Mouse (Mus musculus) spleen, adult 2 months (tissue): ENCODE results near the gene Irf8. TPM values are rescaled to one million over a fixed set of nuclear protein-coding genes. Genes with fewer than 3 reads are reported as not detected.

Source experiments
- DNase-seq, 2 experiments: peaks; one replicate each; pipeline versions ENCODE4 v3.0.0 to v3.0.0-alpha.2; 2012 to 2021; ENCODE audit warnings: low spot score in 2 of 2, low read depth in 1 of 2
- H3K27ac ChIP-seq: fragments of 200-500 bp; 2 replicates; pipeline ENCODE4 v1.5.1; 2012; ENCODE audit warnings: low read length, inconsistent platforms; ENCODE audit not compliant: insufficient read depth
- H3K27me3 ChIP-seq: fragments of 200-500 bp; 2 replicates; pipeline ENCODE4 v1.6.1; 2012; ENCODE audit warnings: mild to moderate bottlenecking, moderate library complexity, low read length, inconsistent platforms; ENCODE audit not compliant: control insufficient read depth, insufficient read depth
- H3K36me3 ChIP-seq: fragments of 200-500 bp; 2 replicates; pipeline ENCODE4 v1.6.1; 2012; ENCODE audit warnings: mild to moderate bottlenecking, low read length, inconsistent platforms; ENCODE audit not compliant: control insufficient read depth, insufficient read depth
- H3K4me1 ChIP-seq: fragments of 200-500 bp; 2 replicates; pipeline ENCODE4 v1.6.1; 2011; ENCODE audit warnings: inconsistent platforms; ENCODE audit not compliant: control insufficient read depth, insufficient read depth, insufficient read length
- H3K4me3 ChIP-seq: fragments of 200-500 bp; 2 replicates; pipeline ENCODE4 v1.5.1; 2011; ENCODE audit warnings: mild to moderate bottlenecking, inconsistent platforms; ENCODE audit not compliant: insufficient read depth, insufficient read length; ENCODE audit errors: extremely low read depth
- CTCF ChIP-seq: fragments of 200-500 bp; IDR thresholded peaks from 2 replicates; pipeline ENCODE4 v1.5.1; 2011; ENCODE audit warnings: mild to moderate bottlenecking, inconsistent platforms; ENCODE audit not compliant: insufficient read depth, insufficient read length, insufficient replicate concordance; ENCODE audit errors: extremely low read depth
- POLR2A ChIP-seq: fragments of 200-500 bp; IDR thresholded peaks from 2 replicates; pipeline ENCODE4 v1.6.1; 2011; ENCODE audit warnings: low read depth, low read length, inconsistent platforms
- WGBS: fragments of 180-500 bp; shearing (Covaris S2); methylation state at CpG from one replicate; pipeline ENCODE4 v1.1.7; 2018; 5-methylcytosine and 5-hydroxymethylcytosine counted together
- polyA plus RNA-seq: library from polyadenylated mRNA; depleted of rRNA; stranded (reverse); fragments of >200 nt; gene quantifications from 2 replicates; pipeline ENCODE4 v1.2.3, GENCODE M21; 2012

Irf8 gene
- polyA plus RNA-seq, 1 experiment, result 255 TPM

DNA sequence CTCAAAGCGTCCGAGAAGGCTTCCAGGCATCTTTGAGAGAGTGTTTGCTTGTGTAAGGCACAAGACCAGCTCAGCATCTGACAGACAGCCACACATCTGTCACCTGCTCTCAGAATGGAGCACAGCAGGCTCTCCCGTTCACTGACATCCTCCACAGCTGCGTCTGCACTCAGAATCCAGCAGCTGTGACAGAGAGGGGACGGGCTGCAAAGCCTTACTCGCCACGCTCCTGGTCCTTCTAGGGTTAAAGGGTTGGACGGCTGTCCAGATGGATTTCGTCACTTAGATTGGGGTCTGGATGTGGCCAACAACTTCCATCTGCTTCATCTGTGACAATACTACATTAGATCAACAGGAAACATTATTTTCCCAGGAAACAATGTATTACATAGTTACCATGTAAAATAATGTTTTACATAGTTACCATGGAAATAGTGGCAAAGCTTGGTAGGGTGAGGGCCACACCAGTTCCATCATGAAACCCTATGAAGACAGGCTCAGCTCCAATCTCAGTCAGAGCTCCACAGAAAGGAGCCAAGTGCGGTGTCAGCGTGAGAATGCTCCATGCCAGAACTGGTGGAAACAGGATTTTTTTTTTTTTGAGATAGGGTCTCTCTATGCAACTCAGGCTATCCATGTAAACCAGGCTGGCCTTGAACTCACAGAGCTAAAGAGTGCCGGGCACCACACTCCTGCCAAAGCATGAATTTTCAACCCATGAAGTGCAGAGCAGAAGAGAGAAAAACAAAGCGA is 39.6 kb upstream of the Irf8 start:
- WGBS, result 30% methylated on average over 13 of the region's 13 CpGs
- Histone ChIP-seq H3K27me3 (no peaks in the 10 kb centered on the region), H3K4me1 (peaks cover 33% of the 10 kb centered on the region; the same call in 1 of the 2 replicates), H3K36me3 (no peaks in the 10 kb centered on the region), H3K27ac (no peak overlapping the region), H3K4me3 (no peak overlapping the region)
- no peak for TF ChIP-seq POLR2A
- no peak for DNase-seq

DNA sequence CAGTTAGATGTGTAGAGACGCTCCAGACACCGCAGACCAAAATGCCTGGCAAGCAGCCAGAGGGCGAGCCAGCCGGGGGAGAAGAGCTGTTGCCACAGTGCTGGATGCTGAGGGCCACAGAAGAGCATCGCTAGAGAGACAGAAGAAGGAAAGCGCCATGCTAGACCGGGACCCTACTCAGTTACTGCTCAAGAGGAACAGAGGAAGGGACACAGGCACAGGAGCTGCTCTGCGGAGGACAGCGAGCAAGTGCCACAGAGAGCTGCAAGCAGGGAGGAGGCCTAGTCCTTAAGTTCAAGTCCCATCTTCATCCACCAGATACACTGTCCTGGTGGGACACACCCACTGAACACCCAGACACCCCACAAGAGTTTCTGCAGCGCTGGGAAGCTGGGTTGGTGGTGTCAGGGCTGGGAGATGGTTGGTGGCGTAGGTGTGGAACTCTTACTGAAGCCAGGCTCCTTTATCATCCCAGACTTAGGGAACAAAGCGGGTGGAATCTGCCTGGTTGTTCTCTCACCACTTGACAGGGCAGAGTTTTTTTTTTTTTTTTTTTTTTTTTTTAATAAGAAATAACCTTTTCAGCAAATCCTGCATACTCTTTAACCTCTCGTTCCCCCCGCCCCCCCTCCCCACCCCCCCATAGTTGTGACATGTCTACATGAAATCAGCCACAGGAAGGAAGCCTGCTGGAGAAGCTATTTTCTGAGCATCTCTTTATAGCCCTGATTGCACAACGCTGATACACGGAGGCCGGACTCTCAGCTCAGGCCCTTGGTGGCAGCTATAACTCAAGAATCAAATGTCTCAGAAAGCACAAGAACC is 38.8 kb upstream of the Irf8 start:
- peak overlapping the region; percentile 1; the same call in 1 of the 2 replicates for H3K27ac ChIP-seq
- no peak overlapping the region for H3K4me3 ChIP-seq
- H3K4me1 ChIP-seq, result peaks cover 40% of the 10 kb centered on the region; the same call in 1 of the 2 replicates
- no peak for TF ChIP-seq POLR2A
- TF ChIP-seq CTCF, result no peak
- H3K36me3 ChIP-seq, result no peaks in the 10 kb centered on the region
- H3K27me3 ChIP-seq, result no peaks in the 10 kb centered on the region
- 27% methylated on average over 17 of the region's 17 CpGs for WGBS
- peak in 1 of 2 experiments; percentile 45 for DNase-seq

DNA sequence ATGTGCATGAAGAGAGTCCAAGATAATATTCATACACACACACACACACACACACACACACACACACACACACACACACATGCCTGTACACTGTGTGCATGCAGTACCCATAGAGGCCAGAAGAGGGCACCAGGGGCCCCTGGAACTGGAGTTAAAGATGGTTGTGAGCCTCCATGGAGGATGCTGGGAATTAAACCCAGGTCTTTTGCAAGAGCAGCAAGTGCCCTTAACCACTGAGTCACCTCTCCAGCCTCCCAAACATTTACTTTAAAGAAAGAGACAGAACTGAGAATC is 38.2 kb upstream of the Irf8 start:
- H3K4me3 ChIP-seq, result no peak overlapping the region

GRCm38 (mm10) chr8:120698426-120698825 is 37.7 kb upstream of the Irf8 start:
- peaks cover 45% of the 10 kb centered on the region; the same call in 1 of the 2 replicates for H3K4me1 ChIP-seq
- DNase-seq, result no peak

More for the DNA sequence above, 38.2 kb upstream of the Irf8 start:
- Histone ChIP-seq H3K27me3 (no peaks in the 10 kb centered on the region), H3K27ac (no peak overlapping the region), H3K36me3 (no peaks in the 10 kb centered on the region), H3K4me1 (peaks cover 44% of the 10 kb centered on the region; the same call in 1 of the 2 replicates)
- TF ChIP-seq POLR2A (no peak), CTCF (peak; percentile 20; the same call in 1 of the 2 replicates)
- peak in 1 of 2 experiments; percentile 34 for DNase-seq

DNA sequence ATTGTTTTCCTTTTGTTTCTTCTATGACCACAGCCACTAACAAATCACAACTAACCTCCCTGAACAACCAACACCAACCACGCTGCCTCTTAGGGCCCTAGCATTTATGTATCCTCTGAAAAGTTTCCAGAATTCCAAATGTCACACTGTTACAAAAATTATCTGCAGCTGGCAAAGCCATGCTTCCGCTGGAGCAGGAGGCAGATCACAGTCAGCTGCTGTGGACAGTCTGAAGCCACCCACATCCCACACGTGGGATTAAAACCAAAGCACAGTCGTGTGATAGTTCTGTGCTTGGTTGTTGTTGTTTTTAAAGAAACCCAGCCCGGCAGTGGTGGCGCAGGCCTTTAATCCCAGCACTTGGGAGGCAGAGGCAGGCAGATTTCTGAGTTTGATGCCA is 37.1 kb upstream of the Irf8 start:
- H3K36me3 ChIP-seq, result no peaks in the 10 kb centered on the region
- no peak for DNase-seq
- TF ChIP-seq POLR2A, result no peak
- TF ChIP-seq CTCF, result no peak
- H3K27ac ChIP-seq, result no peak overlapping the region
- H3K4me3 ChIP-seq, result no peak overlapping the region
- H3K27me3 ChIP-seq, result no peaks in the 10 kb centered on the region
- 44% methylated on average over 6 of the region's 6 CpGs for WGBS
- H3K4me1 ChIP-seq, result peaks cover 45% of the 10 kb centered on the region; the same call in 1 of the 2 replicates

More at GRCm38 (mm10) chr8:120698426-120698825, 37.7 kb upstream of the Irf8 start:
- WGBS, result 89% methylated on average over 7 of the region's 7 CpGs
- Histone ChIP-seq H3K27me3 (no peaks in the 10 kb centered on the region), H3K36me3 (no peaks in the 10 kb centered on the region), H3K27ac (no peak overlapping the region), H3K4me3 (no peak overlapping the region)
- TF ChIP-seq POLR2A, result no peak
- TF ChIP-seq CTCF, result no peak

GRCm38 (mm10) chr8:120699565-120699964 is 36.6 kb upstream of the Irf8 start:
- Histone ChIP-seq H3K27ac (no peak overlapping the region), H3K4me3 (no peak overlapping the region), H3K36me3 (no peaks in the 10 kb centered on the region), H3K4me1 (peaks cover 45% of the 10 kb centered on the region; the same call in 1 of the 2 replicates), H3K27me3 (no peaks in the 10 kb centered on the region)
- WGBS, result 34% methylated on average over 2 of the region's 2 CpGs
- no peak for TF ChIP-seq POLR2A
- no peak for DNase-seq

GRCm38 (mm10) chr8:120700053-120700452 is 36.1 kb upstream of the Irf8 start:
- Histone ChIP-seq H3K27me3 (no peaks in the 10 kb centered on the region), H3K36me3 (no peaks in the 10 kb centered on the region), H3K4me3 (no peak overlapping the region), H3K4me1 (peaks cover 45% of the 10 kb centered on the region; the same call in 1 of the 2 replicates), H3K27ac (no peak overlapping the region)
- 39% methylated on average over 4 of the region's 4 CpGs for WGBS
- TF ChIP-seq POLR2A, result no peak
- TF ChIP-seq CTCF, result no peak
- no peak for DNase-seq
